Mouse (Mus musculus) liver, postnatal 0 days (tissue): ENCODE data around the gene Bahcc1. TPM values are rescaled to one million over a fixed set of nuclear protein-coding genes. Genes with fewer than 3 reads are reported as not detected.

Experiments used
- ATAC-seq: fragments of 200-750 bp; cut with Nextera tagmentation; 2 replicates; pipeline ENCODE4 v1.8.0; 2017; ENCODE audit warnings: mild to moderate bottlenecking, moderate library complexity
- DNase-seq: peaks from one replicate; pipeline ENCODE4 v3.0.0-alpha.2; 2016
- H3K27ac ChIP-seq: fragments of 300-500 bp; sonication (generic); 2 replicates; pipeline ENCODE4 v1.5.1; 2014; ENCODE audit warnings: antibody characterized with exemption, moderate library complexity, mild to moderate bottlenecking, low read depth
- H3K27me3 ChIP-seq: fragments of 300-500 bp; sonication (generic); 2 replicates; pipeline ENCODE4 v1.6.1; 2014; ENCODE audit warnings: low read length, control low read depth, mixed read lengths; ENCODE audit not compliant: insufficient read depth
- H3K36me3 ChIP-seq: fragments of 300-500 bp; sonication (generic); replicated peaks from 2 replicates; pipeline ENCODE4 v1.6.1; 2014; ENCODE audit warnings: mild to moderate bottlenecking, control low read depth, low read length, moderate library complexity, mixed read lengths; ENCODE audit not compliant: insufficient read depth
- H3K4me1 ChIP-seq: fragments of 300-500 bp; sonication (generic); 2 replicates; pipeline ENCODE4 v1.6.1; 2014; ENCODE audit warnings: antibody characterized with exemption, mild to moderate bottlenecking, control low read depth; ENCODE audit not compliant: insufficient read depth
- H3K4me2 ChIP-seq: fragments of 300-500 bp; sonication (generic); 2 replicates; pipeline ENCODE4 v1.6.1; 2014; ENCODE audit warnings: low read depth, mild to moderate bottlenecking, low read length, moderate library complexity, mixed read lengths
- H3K4me3 ChIP-seq: fragments of 300-500 bp; sonication (generic); 2 replicates; pipeline ENCODE4 v1.5.1; 2014; ENCODE audit warnings: low read depth, low read length
- H3K9ac ChIP-seq: fragments of 300-500 bp; sonication (generic); replicated peaks from 2 replicates; pipeline ENCODE4 v1.6.1; 2014; ENCODE audit warnings: mild to moderate bottlenecking, moderate library complexity
- H3K9me3 ChIP-seq: fragments of 300-500 bp; sonication (generic); 2 replicates; pipeline ENCODE4 v1.6.1; 2016; ENCODE audit warnings: mild to moderate bottlenecking, control low read depth, low read length, mixed read lengths
- CTCF ChIP-seq: sonication (generic); IDR thresholded peaks from 2 replicates; pipeline ENCODE4 v1.5.1; 2016; ENCODE audit warnings: antibody characterized with exemption, low read depth
- EP300 ChIP-seq: IDR thresholded peaks from 2 replicates; pipeline ENCODE4 v1.6.1; 2016; ENCODE audit warnings: antibody characterized with exemption, low read depth, mild to moderate bottlenecking
- WGBS: fragments of 180-500 bp; shearing (Covaris S2); extraction: QIAGEN DNeasy Blood & Tissue Kit; methylation state at CpG from one replicate; pipeline ENCODE4 v1.1.7; 2014; ENCODE audit not compliant: insufficient replicate concordance; 5-methylcytosine and 5-hydroxymethylcytosine counted together
- polyA plus RNA-seq: library from polyadenylated mRNA; unstranded; fragments of >200 nt; fragmentation: Nextera tagmentation; extraction: Ambion mirVana; gene quantifications from 2 replicates; pipeline ENCODE4 v1.2.1, GENCODE M21; 2015

The Bahcc1 gene
- polyA plus RNA-seq, 1 experiment from 2014 or later = 1.1 TPM

- Histone ChIP-seq H3K4me3 (peak overlapping the region; percentile 72), H3K9me3 (no peaks in the 10 kb centered on the region), H3K4me1 (peaks cover 32% of the 10 kb centered on the region), H3K27me3 (peaks cover 33% of the 10 kb centered on the region), H3K9ac (peak overlapping the region; percentile 76), H3K4me2 (peak overlapping the region; percentile 98), H3K27ac (peak overlapping the region; percentile 81), H3K36me3 (no peaks in the 10 kb centered on the region)
- no peak for ATAC-seq
- WGBS = under 1% methylated on average over 61 of the region's 96 CpGs
- no peak for TF ChIP-seq EP300
- no peak for TF ChIP-seq CTCF
- peak; percentile 68 for DNase-seq
Observed at GRCm38 (mm10) chr11:120236438-120237165, 3.9 kb downstream of the Bahcc1 start.

- ATAC-seq (no peak), DNase-seq (peak; percentile 71)
- H3K4me2 ChIP-seq = peak overlapping the region; percentile 98
- peak overlapping the region; percentile 76 for H3K9ac ChIP-seq
- H3K27me3 ChIP-seq = peaks cover 33% of the 10 kb centered on the region
- no peaks in the 10 kb centered on the region for H3K9me3 ChIP-seq
- WGBS = under 1% methylated on average over 80 of the region's 89 CpGs
- H3K4me3 ChIP-seq = peak overlapping the region; percentile 72
- TF ChIP-seq CTCF = no peak
- TF ChIP-seq EP300 = no peak
- peaks cover 26% of the 10 kb centered on the region for H3K4me1 ChIP-seq
- no peaks in the 10 kb centered on the region for H3K36me3 ChIP-seq
- peak overlapping the region; percentile 81 for H3K27ac ChIP-seq
Observed at GRCm38 (mm10) chr11:120237166-120238131, 4.7 kb downstream of the Bahcc1 start.

GRCm38 (mm10) chr11:120238306-120238705, 5.6 kb downstream of the Bahcc1 start:
- peak overlapping the region; percentile 72; the same call in 1 of the 2 replicates for H3K4me3 ChIP-seq
- no peak overlapping the region for H3K9ac ChIP-seq
- H3K36me3 ChIP-seq = no peaks in the 10 kb centered on the region
- ATAC-seq (no peak), DNase-seq (no peak)
- H3K4me2 ChIP-seq = peak overlapping the region; percentile 98
- H3K27me3 ChIP-seq = peaks cover 33% of the 10 kb centered on the region
- peaks cover 29% of the 10 kb centered on the region for H3K4me1 ChIP-seq
- no peaks in the 10 kb centered on the region for H3K9me3 ChIP-seq
- 27% methylated on average over 8 of the region's 8 CpGs for WGBS
- TF ChIP-seq EP300 (no peak), CTCF (no peak)
- H3K27ac ChIP-seq = no peak overlapping the region

GRCm38 (mm10) chr11:120238751-120239359, 6.1 kb downstream of the Bahcc1 start:
- H3K36me3 ChIP-seq = no peaks in the 10 kb centered on the region
- no peak overlapping the region for H3K4me2 ChIP-seq
- peaks cover 32% of the 10 kb centered on the region for H3K27me3 ChIP-seq
- no peak for TF ChIP-seq EP300
- TF ChIP-seq CTCF = no peak
- H3K9ac ChIP-seq = no peak overlapping the region
- DNase-seq (no peak), ATAC-seq (no peak)
- 16% methylated on average over 8 of the region's 8 CpGs for WGBS
- H3K4me1 ChIP-seq = peaks cover 24% of the 10 kb centered on the region
- no peak overlapping the region for H3K27ac ChIP-seq
- H3K4me3 ChIP-seq = no peak overlapping the region
- H3K9me3 ChIP-seq = no peaks in the 10 kb centered on the region

- Histone ChIP-seq H3K9ac (no peak overlapping the region), H3K27me3 (peaks cover 26% of the 10 kb centered on the region), H3K4me1 (peaks cover 24% of the 10 kb centered on the region), H3K9me3 (no peaks in the 10 kb centered on the region), H3K36me3 (no peaks in the 10 kb centered on the region), H3K4me2 (peak overlapping the region; percentile 56), H3K27ac (0 out of 2 replicates have a peak overlapping the region, but pooled peaks have one; percentile 29), H3K4me3 (0 out of 2 replicates have a peak overlapping the region, but pooled peaks have one; percentile 8)
- TF ChIP-seq CTCF (no peak), EP300 (no peak)
- 28% methylated on average over 11 of the region's 11 CpGs for WGBS
- no peak for ATAC-seq
- DNase-seq = no peak
Observed at GRCm38 (mm10) chr11:120239581-120239991, 6.8 kb downstream of the Bahcc1 start.

- TF ChIP-seq CTCF (peak; percentile 39; the same call in 1 of the 2 replicates), EP300 (no peak)
- H3K27me3 ChIP-seq = peaks cover 22% of the 10 kb centered on the region
- 9% methylated on average over 10 of the region's 10 CpGs for WGBS
- H3K36me3 ChIP-seq = no peaks in the 10 kb centered on the region
- no peak overlapping the region for H3K9ac ChIP-seq
- H3K4me3 ChIP-seq = peak overlapping the region; percentile 8; the same call in 1 of the 2 replicates
- DNase-seq (peak; percentile 74), ATAC-seq (no peak)
- H3K4me2 ChIP-seq = peak overlapping the region; percentile 56
- H3K9me3 ChIP-seq = no peaks in the 10 kb centered on the region
- H3K27ac ChIP-seq = no peak overlapping the region
- H3K4me1 ChIP-seq = peaks cover 24% of the 10 kb centered on the region
Observed at GRCm38 (mm10) chr11:120240206-120240605, 7.5 kb downstream of the Bahcc1 start.
